Mouse (Mus musculus): ENCODE results near the gene Zscan25. TPM values are rescaled to one million over a fixed set of nuclear protein-coding genes. Genes with fewer than 3 reads are reported as not detected.
"Not testable (repeated sequence)": the region's sequence is repeated elsewhere in the genome, so short reads cannot be mapped to it uniquely, and the experiment has no call there.

The Zscan25 gene
- polyA plus RNA-seq, 1 experiment from 2014 or later: 1.00 TPM

GRCm38 (mm10) chr5:145301796-145302195 lies 21.5 kb downstream of the Zscan25 start:
- WGBS: 70% methylated on average over 4 of the region's 4 CpGs
- not testable (repeated sequence) for ATAC-seq; H3K4me1 ChIP-seq (replicated peaks)

GRCm38 (mm10) chr5:145302424-145302823 lies 22.1 kb downstream of the Zscan25 start:
- ATAC-seq: no peak
- Histone ChIP-seq H3K4me3 (replicated peaks) (no peak overlapping the region), H3K27me3 (no peaks in the 10 kb centered on the region), H3K27ac (no peak overlapping the region), H3K4me2 (replicated peaks) (no peak overlapping the region), H3K9ac (replicated peaks) (no peak overlapping the region), H3K4me1 (replicated peaks) (no peaks in the 10 kb centered on the region), H3K9me3 (no peaks in the 10 kb centered on the region), H3K36me3 (no peaks in the 10 kb centered on the region)
- WGBS: 78% methylated on average over 1 of the region's 1 CpGs

More at GRCm38 (mm10) chr5:145301796-145302195, 21.5 kb downstream of the Zscan25 start:
- H3K9me3 ChIP-seq; H3K36me3 ChIP-seq; H3K27me3 ChIP-seq; H3K9ac ChIP-seq (replicated peaks); H3K4me3 ChIP-seq (replicated peaks); H3K27ac ChIP-seq; H3K4me2 ChIP-seq (replicated peaks): not testable (repeated sequence)

- not testable (repeated sequence) for H3K9ac ChIP-seq (replicated peaks); H3K27ac ChIP-seq; H3K4me3 ChIP-seq (replicated peaks); H3K4me2 ChIP-seq (replicated peaks); H3K9me3 ChIP-seq; H3K27me3 ChIP-seq; H3K36me3 ChIP-seq; ATAC-seq; H3K4me1 ChIP-seq (replicated peaks)
- WGBS: 91% methylated on average over 4 of the region's 4 CpGs
Observed at GRCm38 (mm10) chr5:145306953-145307352, 26.7 kb downstream of the Zscan25 start.

GRCm38 (mm10) chr5:145307811-145308210 lies 27.5 kb downstream of the Zscan25 start:
- not testable (repeated sequence) for H3K9me3 ChIP-seq; ATAC-seq; H3K4me2 ChIP-seq (replicated peaks); H3K4me1 ChIP-seq (replicated peaks); H3K27ac ChIP-seq; H3K27me3 ChIP-seq; H3K9ac ChIP-seq (replicated peaks); H3K36me3 ChIP-seq; H3K4me3 ChIP-seq (replicated peaks)
- 83% methylated on average over 3 of the region's 3 CpGs for WGBS

DNA sequence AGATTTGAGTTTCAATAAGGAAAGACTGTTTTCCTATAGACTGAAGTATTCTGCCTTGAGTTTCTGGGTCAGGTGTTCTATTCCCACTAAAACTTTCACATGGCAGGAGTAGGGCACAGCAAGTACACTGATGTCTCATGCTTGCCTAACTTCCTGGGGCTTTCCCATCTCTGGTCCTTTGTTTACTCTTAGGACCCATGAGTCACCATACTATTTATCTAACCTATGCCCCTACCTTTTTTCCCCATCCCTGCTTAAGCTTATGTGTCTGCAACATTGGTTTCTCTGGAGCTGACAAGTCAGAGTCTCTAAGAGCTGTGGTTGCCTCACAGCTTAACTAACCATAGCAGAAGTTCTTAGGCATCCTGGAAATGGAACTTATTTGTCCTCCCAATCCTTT lies 33.5 kb downstream of the Zscan25 start:
- no peak overlapping the region for H3K9ac ChIP-seq (replicated peaks)
- no peak for ATAC-seq
- no peaks in the 10 kb centered on the region for H3K4me1 ChIP-seq (replicated peaks)
- no peaks in the 10 kb centered on the region for H3K36me3 ChIP-seq
- no peak overlapping the region for H3K4me3 ChIP-seq (replicated peaks)
- no peaks in the 10 kb centered on the region for H3K27me3 ChIP-seq
- H3K9me3 ChIP-seq: peaks cover 7% of the 10 kb centered on the region
- H3K4me2 ChIP-seq (replicated peaks): no peak overlapping the region
- H3K27ac ChIP-seq: no peak overlapping the region

- H3K9me3 ChIP-seq: peaks cover 5% of the 10 kb centered on the region; the same call in 1 of the 2 replicates
- H3K36me3 ChIP-seq: no peaks in the 10 kb centered on the region
- no peak overlapping the region for H3K4me3 ChIP-seq (replicated peaks)
- no peaks in the 10 kb centered on the region for H3K4me1 ChIP-seq (replicated peaks)
- WGBS: 88% methylated on average over 1 of the region's 1 CpGs
- no peak overlapping the region for H3K9ac ChIP-seq (replicated peaks)
- no peak overlapping the region for H3K27ac ChIP-seq
- no peaks in the 10 kb centered on the region for H3K27me3 ChIP-seq
- ATAC-seq: no peak
- no peak overlapping the region for H3K4me2 ChIP-seq (replicated peaks)
Observed at GRCm38 (mm10) chr5:145317141-145317540, 36.8 kb downstream of the Zscan25 start.

DNA sequence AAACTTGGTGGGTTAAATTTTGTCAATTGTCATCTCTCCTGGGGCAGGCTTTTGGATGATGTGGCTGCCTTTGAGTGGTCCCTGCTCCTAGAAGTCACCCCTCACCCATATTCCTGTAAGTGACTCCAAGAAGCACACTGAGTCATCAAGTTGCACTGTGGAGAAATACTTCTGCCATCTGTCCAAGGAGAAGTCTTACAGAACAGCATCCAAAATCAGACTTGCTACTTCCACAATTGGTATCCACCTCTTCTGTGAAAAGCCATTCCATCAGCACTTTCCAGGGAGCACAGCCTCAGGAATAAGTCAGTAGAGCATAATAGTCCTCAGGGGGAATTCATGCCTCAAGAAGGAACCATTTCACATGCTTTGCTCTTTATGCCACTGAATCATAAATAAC lies 58.5 kb downstream of the Zscan25 start:
- H3K27me3 ChIP-seq; H3K36me3 ChIP-seq; H3K4me2 ChIP-seq (replicated peaks); H3K4me1 ChIP-seq (replicated peaks); ATAC-seq; H3K4me3 ChIP-seq (replicated peaks); H3K9ac ChIP-seq (replicated peaks); H3K27ac ChIP-seq: not testable (repeated sequence)
- H3K9me3 ChIP-seq: peaks cover 19% of the 10 kb centered on the region

Other genes with a start within 250 kb of the Zscan25 start
- gene Gm4871, start 247.7 kb upstream of the Zscan25 start, polyA plus RNA-seq (2015; fragmentation: Nextera tagmentation; extraction: Ambion mirVana): not detected in 2 replicates
- gene 1700018F24Rik, start 237.5 kb upstream of the Zscan25 start, polyA plus RNA-seq (2015; fragmentation: Nextera tagmentation; extraction: Ambion mirVana): not detected in 2 replicates
- 250 and 259 TPM in 2 replicates for gene Arpc1a, start 196.7 kb upstream of the Zscan25 start, polyA plus RNA-seq (2015; fragmentation: Nextera tagmentation; extraction: Ambion mirVana)
- gene Kpna7, start 196.5 kb upstream of the Zscan25 start, polyA plus RNA-seq (2015; fragmentation: Nextera tagmentation; extraction: Ambion mirVana): not detected in 2 replicates
- 51.3 and 64.1 TPM in 2 replicates for gene Arpc1b, start 166.3 kb upstream of the Zscan25 start, polyA plus RNA-seq (2015; fragmentation: Nextera tagmentation; extraction: Ambion mirVana)
- gene Pdap1, start 140.3 kb upstream of the Zscan25 start, polyA plus RNA-seq (2015; fragmentation: Nextera tagmentation; extraction: Ambion mirVana): 131 TPM in 2 replicates
- gene Bud31, start 140.1 kb upstream of the Zscan25 start, polyA plus RNA-seq (2015; fragmentation: Nextera tagmentation; extraction: Ambion mirVana): 228 and 231 TPM in 2 replicates
- 22.1 and 22.8 TPM in 2 replicates for gene Ptcd1, start 113.4 kb upstream of the Zscan25 start, polyA plus RNA-seq (2015; fragmentation: Nextera tagmentation; extraction: Ambion mirVana)
- 57.2 and 58.9 TPM in 2 replicates for gene Cpsf4, start 113.3 kb upstream of the Zscan25 start, polyA plus RNA-seq (2015; fragmentation: Nextera tagmentation; extraction: Ambion mirVana)
- 677 and 698 TPM in 2 replicates for gene Atp5j2, start 88.4 kb upstream of the Zscan25 start, polyA plus RNA-seq (2015; fragmentation: Nextera tagmentation; extraction: Ambion mirVana)
- gene Zkscan14, start 78.6 kb upstream of the Zscan25 start, polyA plus RNA-seq (2015; fragmentation: Nextera tagmentation; extraction: Ambion mirVana): 13.8 and 15.0 TPM in 2 replicates
- 18.9 and 19.7 TPM in 2 replicates for gene Zkscan5, start 75.9 kb upstream of the Zscan25 start, polyA plus RNA-seq (2015; fragmentation: Nextera tagmentation; extraction: Ambion mirVana)
- gene Zfp655, start 48.8 kb upstream of the Zscan25 start, polyA plus RNA-seq (2015; fragmentation: Nextera tagmentation; extraction: Ambion mirVana): 38.7 and 40.9 TPM in 2 replicates
- gene Cyp3a57, start 64.8 kb downstream of the Zscan25 start, polyA plus RNA-seq (2015; fragmentation: Nextera tagmentation; extraction: Ambion mirVana): not detected in 2 replicates
- gene Cyp3a16, start 189.2 kb downstream of the Zscan25 start, polyA plus RNA-seq (2015; fragmentation: Nextera tagmentation; extraction: Ambion mirVana): not detected in 2 replicates